Mouse (Mus musculus): ENCODE measurements at regions not wholly inside any gene's neighbourhood (a gene's known extent, or its start where the extent isn't known, plus 50 kb on each side); places are given as distances from the start of the nearest gene placed in this dataset.

GRCm38 (mm10) chr5:4536790-4537189, 221.0 kb downstream of the Fzd1 start:
- H3K36me3 ChIP-seq, result no peaks in the 10 kb centered on the region
- no peaks in the 10 kb centered on the region for H3K27me3 ChIP-seq
- WGBS, result 87% methylated on average over 2 of the region's 2 CpGs
- H3K4me2 ChIP-seq (replicated peaks), result no peak overlapping the region
- no peak overlapping the region for H3K9ac ChIP-seq (replicated peaks)
- no peak overlapping the region for H3K27ac ChIP-seq
- no peak overlapping the region for H3K4me3 ChIP-seq (replicated peaks)
- no peak for ATAC-seq
- no peaks in the 10 kb centered on the region for H3K9me3 ChIP-seq
- H3K4me1 ChIP-seq (replicated peaks), result peaks cover 7% of the 10 kb centered on the region

- ATAC-seq, result no peak
- Histone ChIP-seq H3K4me3 (replicated peaks) (no peak overlapping the region), H3K4me1 (replicated peaks) (peaks cover 11% of the 10 kb centered on the region), H3K4me2 (replicated peaks) (no peak overlapping the region), H3K27me3 (no peaks in the 10 kb centered on the region), H3K27ac (no peak overlapping the region), H3K9me3 (no peaks in the 10 kb centered on the region), H3K36me3 (no peaks in the 10 kb centered on the region), H3K9ac (replicated peaks) (no peak overlapping the region)
- 86% methylated on average over 8 of the region's 8 CpGs for WGBS
Measured at GRCm38 (mm10) chr5:4535951-4536350, 221.9 kb downstream of the Fzd1 start.

DNA sequence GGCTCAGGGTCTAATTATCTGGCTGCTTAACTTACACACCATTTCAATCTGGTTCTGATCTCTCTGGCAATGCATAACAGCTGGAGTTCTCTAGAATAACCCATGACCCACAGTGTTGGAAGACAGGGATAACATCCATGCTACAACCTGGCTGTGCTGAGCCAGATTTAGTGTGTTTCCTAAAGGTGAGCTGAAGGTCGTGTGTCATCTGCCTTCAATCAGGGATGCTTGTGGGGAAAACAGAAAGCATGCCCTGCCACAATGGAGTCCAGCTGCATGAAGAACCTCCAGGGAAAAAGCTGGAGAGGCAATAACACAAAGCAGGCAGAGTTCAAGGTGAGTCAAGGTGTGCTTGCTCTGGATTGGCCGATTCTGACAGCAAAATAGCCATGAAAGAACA, 223.3 kb downstream of the Fzd1 start:
- no peaks in the 10 kb centered on the region for H3K27me3 ChIP-seq
- ATAC-seq, result no peak
- no peaks in the 10 kb centered on the region for H3K9me3 ChIP-seq
- no peaks in the 10 kb centered on the region for H3K36me3 ChIP-seq
- no peak overlapping the region for H3K4me2 ChIP-seq (replicated peaks)
- H3K9ac ChIP-seq (replicated peaks), result no peak overlapping the region
- H3K4me3 ChIP-seq (replicated peaks), result no peak overlapping the region
- H3K4me1 ChIP-seq (replicated peaks), result peaks cover 24% of the 10 kb centered on the region
- no peak overlapping the region for H3K27ac ChIP-seq
- whole genome bisulfite sequencing, result 85% methylated on average over 2 of the region's 2 CpGs

DNA sequence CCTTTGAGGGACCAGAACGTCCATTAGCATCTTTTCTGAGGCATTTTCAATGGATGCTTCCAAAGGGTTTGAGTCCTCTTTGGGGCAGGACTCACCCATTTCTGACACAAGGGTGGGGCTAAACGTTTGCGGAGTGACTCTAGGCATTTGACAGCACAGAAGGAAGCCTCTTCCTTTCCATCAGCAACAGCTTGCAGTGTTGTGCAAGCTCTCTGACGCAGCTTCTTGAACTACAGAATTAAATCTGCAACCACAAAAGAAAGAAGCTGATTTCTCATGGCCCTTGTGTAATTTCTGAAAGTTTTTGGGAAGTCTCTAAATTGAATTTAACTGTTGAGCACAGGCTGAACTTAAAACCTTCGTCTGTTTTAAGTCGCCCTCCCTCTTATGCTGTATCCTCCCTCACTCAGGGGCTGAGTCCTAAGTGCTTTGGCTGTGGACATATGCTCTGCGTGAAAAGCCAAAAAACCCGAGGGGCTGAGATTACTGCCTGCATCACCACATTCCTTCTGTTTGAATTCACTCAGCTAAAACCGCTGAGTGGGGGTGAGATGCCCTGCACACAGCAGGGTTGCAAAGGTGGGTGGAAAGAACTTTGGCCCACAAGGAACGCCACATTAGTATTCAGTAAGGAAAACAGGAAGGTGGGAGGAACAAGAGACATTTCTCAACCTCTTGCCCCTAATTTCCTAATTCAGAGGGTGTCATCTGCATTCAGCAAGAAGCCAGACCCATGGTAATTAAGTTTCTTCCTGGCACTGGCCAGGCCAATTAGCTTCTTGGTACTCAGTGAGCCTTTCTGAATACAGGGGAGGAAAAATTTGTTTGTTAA, 227.4 kb downstream of the Fzd1 start:
- 0 out of 2 replicates have a peak, but pooled peaks have one; percentile 34 for ATAC-seq
- Histone ChIP-seq H3K4me3 (replicated peaks) (no peak overlapping the region), H3K27ac (no peak overlapping the region), H3K4me1 (replicated peaks) (peaks cover 20% of the 10 kb centered on the region), H3K9ac (replicated peaks) (no peak overlapping the region), H3K9me3 (no peaks in the 10 kb centered on the region), H3K27me3 (no peaks in the 10 kb centered on the region), H3K4me2 (replicated peaks) (no peak overlapping the region), H3K36me3 (no peaks in the 10 kb centered on the region)
- WGBS, result 22% methylated on average over 10 of the region's 10 CpGs

- Histone ChIP-seq H3K36me3 (no peaks in the 10 kb centered on the region), H3K4me2 (replicated peaks) (no peak overlapping the region), H3K4me3 (replicated peaks) (no peak overlapping the region), H3K27me3 (no peaks in the 10 kb centered on the region), H3K9me3 (no peaks in the 10 kb centered on the region), H3K27ac (no peak overlapping the region), H3K9ac (replicated peaks) (no peak overlapping the region), H3K4me1 (replicated peaks) (peaks cover 19% of the 10 kb centered on the region)
- 91% methylated on average over 9 of the region's 9 CpGs for WGBS
- ATAC-seq, result no peak
Measured at GRCm38 (mm10) chr5:4526042-4526815, 231.6 kb downstream of the Fzd1 start.

DNA sequence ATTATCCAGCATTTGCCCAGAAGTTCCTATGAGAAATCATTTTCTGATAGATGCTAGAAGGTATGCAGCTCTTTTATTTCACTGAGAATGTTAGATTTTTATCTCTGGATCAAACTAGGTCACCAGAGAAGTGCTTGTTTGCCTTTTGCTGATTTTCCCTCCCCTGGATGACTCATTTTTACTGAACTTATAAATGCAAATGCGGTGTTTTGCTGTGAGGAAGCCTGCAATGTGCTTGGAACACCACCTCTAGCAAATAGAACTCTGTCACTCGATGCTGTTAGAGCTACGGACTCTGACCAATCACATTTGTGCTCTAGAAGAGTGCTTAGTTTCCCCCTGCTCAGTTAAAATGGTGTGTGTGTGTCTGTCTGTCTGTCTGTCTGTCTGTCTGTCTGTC, 257.2 kb downstream of the Fzd1 start:
- H3K4me1 ChIP-seq (replicated peaks), result peaks cover 26% of the 10 kb centered on the region
- H3K4me3 ChIP-seq (replicated peaks), result no peak overlapping the region
- H3K4me2 ChIP-seq (replicated peaks), result no peak overlapping the region
- no peak for ATAC-seq
- H3K9ac ChIP-seq (replicated peaks), result no peak overlapping the region
- no peaks in the 10 kb centered on the region for H3K36me3 ChIP-seq
- H3K27ac ChIP-seq, result no peak overlapping the region
- 91% methylated on average over 3 of the region's 3 CpGs for WGBS
- H3K9me3 ChIP-seq, result no peaks in the 10 kb centered on the region
- no peaks in the 10 kb centered on the region for H3K27me3 ChIP-seq

GRCm38 (mm10) chr5:4499036-4499435, 258.8 kb downstream of the Fzd1 start:
- Histone ChIP-seq H3K4me2 (replicated peaks) (no peak overlapping the region), H3K4me1 (replicated peaks) (peaks cover 26% of the 10 kb centered on the region), H3K4me3 (replicated peaks) (no peak overlapping the region), H3K9me3 (no peaks in the 10 kb centered on the region), H3K27me3 (peaks cover 11% of the 10 kb centered on the region), H3K36me3 (no peaks in the 10 kb centered on the region), H3K27ac (no peak overlapping the region), H3K9ac (replicated peaks) (no peak overlapping the region)
- no peak for ATAC-seq
- WGBS, result 19% methylated on average over 4 of the region's 4 CpGs

GRCm38 (mm10) chr5:4498425-4498824, 259.4 kb downstream of the Fzd1 start:
- peaks cover 16% of the 10 kb centered on the region for H3K27me3 ChIP-seq
- peaks cover 26% of the 10 kb centered on the region for H3K4me1 ChIP-seq (replicated peaks)
- ATAC-seq, result no peak
- whole genome bisulfite sequencing, result 60% methylated on average over 3 of the region's 3 CpGs
- H3K4me3 ChIP-seq (replicated peaks), result no peak overlapping the region
- no peak overlapping the region for H3K9ac ChIP-seq (replicated peaks)
- H3K4me2 ChIP-seq (replicated peaks), result no peak overlapping the region
- no peaks in the 10 kb centered on the region for H3K36me3 ChIP-seq
- H3K27ac ChIP-seq, result no peak overlapping the region
- no peaks in the 10 kb centered on the region for H3K9me3 ChIP-seq

- Histone ChIP-seq H3K4me3 (replicated peaks) (no peak overlapping the region), H3K4me1 (replicated peaks) (peaks cover 26% of the 10 kb centered on the region), H3K9ac (replicated peaks) (no peak overlapping the region), H3K4me2 (replicated peaks) (peak overlapping the region; percentile 34), H3K9me3 (no peaks in the 10 kb centered on the region), H3K36me3 (no peaks in the 10 kb centered on the region), H3K27me3 (peaks cover 16% of the 10 kb centered on the region), H3K27ac (no peak overlapping the region)
- WGBS, result 24% methylated on average over 3 of the region's 3 CpGs
- no peak for ATAC-seq
Measured at GRCm38 (mm10) chr5:4496907-4497200, 261.0 kb downstream of the Fzd1 start.

- peak; percentile 76 for ATAC-seq
- peaks cover 16% of the 10 kb centered on the region for H3K27me3 ChIP-seq
- no peaks in the 10 kb centered on the region for H3K36me3 ChIP-seq
- 9% methylated on average over 20 of the region's 20 CpGs for WGBS
- H3K27ac ChIP-seq, result no peak overlapping the region
- peak overlapping the region; percentile 34 for H3K4me2 ChIP-seq (replicated peaks)
- no peaks in the 10 kb centered on the region for H3K9me3 ChIP-seq
- H3K4me3 ChIP-seq (replicated peaks), result no peak overlapping the region
- H3K4me1 ChIP-seq (replicated peaks), result peaks cover 26% of the 10 kb centered on the region
- H3K9ac ChIP-seq (replicated peaks), result no peak overlapping the region
Measured at GRCm38 (mm10) chr5:4496132-4496906, 261.5 kb downstream of the Fzd1 start.

GRCm38 (mm10) chr5:4495482-4495881, 262.4 kb downstream of the Fzd1 start:
- no peak overlapping the region for H3K9ac ChIP-seq (replicated peaks)
- H3K27me3 ChIP-seq, result peaks cover 16% of the 10 kb centered on the region
- peaks cover 26% of the 10 kb centered on the region for H3K4me1 ChIP-seq (replicated peaks)
- H3K27ac ChIP-seq, result no peak overlapping the region
- H3K9me3 ChIP-seq, result no peaks in the 10 kb centered on the region
- no peak overlapping the region for H3K4me2 ChIP-seq (replicated peaks)
- H3K4me3 ChIP-seq (replicated peaks), result no peak overlapping the region
- no peaks in the 10 kb centered on the region for H3K36me3 ChIP-seq
- WGBS, result 38% methylated on average over 6 of the region's 6 CpGs
- ATAC-seq, result peak; percentile 57

Measured in midbrain, embryonic 13.5 days (tissue).